Mouse (Mus musculus) layer of hippocampus, postnatal 36 days (tissue): ENCODE data around the gene Rpap3. TPM values are rescaled to one million over a fixed set of nuclear protein-coding genes. Genes with fewer than 3 reads are reported as not detected.

Experiments
- DNase-seq, 2 experiments: peaks; one replicate each; pipeline ENCODE4 v3.0.0; 2022
- total RNA-seq, 2 experiments: library from RNA; stranded (reverse); gene quantifications; 2 replicates each; pipeline ENCODE4 v1.2.3; 2021

Gene Rpap3
- total RNA-seq, 2 experiments from 2014 or later: 21.0 to 23.3 TPM

DNA sequence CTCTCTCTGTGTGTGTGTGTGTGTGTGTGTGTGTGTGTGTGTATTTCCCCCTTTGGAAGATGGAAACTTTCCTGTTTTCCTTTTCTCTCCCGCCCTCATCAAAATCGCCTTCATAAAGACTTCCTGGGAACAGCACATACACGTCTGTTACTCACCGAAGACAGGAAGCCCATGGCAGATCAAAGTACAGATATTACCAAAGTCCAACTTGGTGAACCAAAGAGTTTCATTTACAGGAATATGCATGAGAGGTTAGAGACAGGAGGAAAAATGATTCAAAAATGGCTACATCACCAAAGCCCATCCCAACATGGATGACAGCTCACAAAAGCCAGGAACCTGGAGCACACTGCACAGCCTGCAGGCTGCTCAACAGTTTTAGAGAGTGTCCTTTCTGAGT is 61.6 kb downstream of the Rpap3 start:
- DNase-seq: no peak

Other genes starting within 250 kb of the Rpap3 start
- gene Endou, start 25.5 kb upstream of the Rpap3 start, total RNA-seq: under 1 TPM; 0.27 to 0.71 TPM
- 10 to 100 TPM; 41.0 to 59.9 TPM for gene Rapgef3, start 62.1 kb upstream of the Rpap3 start, total RNA-seq
- gene Slc48a1, start 72.7 kb upstream of the Rpap3 start, total RNA-seq: 100 to 1,000 TPM; 133 to 137 TPM
- gene Hdac7, start 138.7 kb upstream of the Rpap3 start, total RNA-seq: 10 to 100 TPM; 21.3 to 25.0 TPM
- under 1 TPM; 0.30 to 0.37 TPM for gene Vdr, start 204.8 kb upstream of the Rpap3 start, total RNA-seq